Mouse (Mus musculus) fat pad, adult 2 months (tissue): Measurements from ENCODE around the gene Fam234b.

Source experiments
- DNase-seq: peaks from one replicate; pipeline ENCODE4 v3.0.0-alpha.2; 2011; ENCODE audit warnings: low read depth, low spot score; ENCODE audit errors: extremely low read depth

The Fam234b gene

DNA sequence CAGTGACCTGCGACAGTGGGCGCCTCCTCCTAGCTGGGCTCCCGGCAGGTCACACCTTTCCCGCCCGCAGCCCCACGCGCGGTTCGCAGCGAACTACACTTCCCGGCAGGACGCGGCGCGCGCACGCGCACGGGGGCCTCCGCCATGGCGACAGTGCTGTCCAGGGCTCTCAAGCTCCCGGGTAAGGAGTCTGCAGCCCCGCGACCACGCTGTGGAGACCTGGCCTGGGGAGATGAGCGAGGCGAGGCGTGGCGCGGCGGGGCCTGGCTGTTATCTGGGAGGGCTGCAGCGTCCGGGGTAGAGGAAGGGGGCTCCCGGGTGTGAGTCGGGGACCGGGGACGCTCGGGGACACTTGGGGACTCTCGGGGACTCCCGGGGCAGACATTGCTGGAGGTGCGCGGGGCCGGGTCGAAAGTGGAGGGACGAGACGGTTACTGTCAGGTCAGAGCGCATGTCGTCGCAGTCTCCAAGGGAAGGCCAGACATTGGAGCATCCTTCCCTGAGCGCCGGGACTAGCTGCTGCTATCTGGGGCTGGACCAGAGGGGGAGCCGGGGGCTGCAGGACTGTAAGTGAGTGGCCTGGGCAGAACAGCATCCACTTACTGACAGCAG, at the start of gene Fam234b, which contains the start of gene Hebp1:
TSS of gene Fam234b (plus strand) at position 57 of the 612 bp plus-strand sequence.
TSS of gene Hebp1 (minus strand) at position 102 of the 612 bp plus-strand sequence.
- no peak for DNase-seq

GRCm38 (mm10) chr6:135148506-135148905, 49.3 kb upstream of the Fam234b start:
- DNase-seq = no peak

DNA sequence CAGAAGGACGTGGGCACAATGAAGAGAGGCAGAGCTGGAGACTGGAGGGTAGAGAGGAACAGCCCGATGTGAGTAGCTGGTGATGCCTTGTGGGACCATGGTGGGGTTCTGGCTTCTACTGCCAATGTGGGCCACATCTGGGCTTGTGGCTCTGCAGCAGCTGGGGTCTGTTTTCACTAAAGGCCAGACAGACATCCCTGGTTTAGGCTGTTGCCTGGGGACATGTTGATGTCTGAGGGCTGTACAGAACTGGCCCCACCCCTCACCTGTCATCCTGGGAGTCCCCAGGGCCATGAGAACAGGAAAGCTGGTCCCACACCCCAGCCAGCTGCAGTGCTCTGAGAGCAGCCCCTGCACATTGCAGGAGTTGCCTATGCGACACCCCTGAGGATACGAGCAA, 48.6 kb upstream of the Fam234b start:
- no peak for DNase-seq

DNA sequence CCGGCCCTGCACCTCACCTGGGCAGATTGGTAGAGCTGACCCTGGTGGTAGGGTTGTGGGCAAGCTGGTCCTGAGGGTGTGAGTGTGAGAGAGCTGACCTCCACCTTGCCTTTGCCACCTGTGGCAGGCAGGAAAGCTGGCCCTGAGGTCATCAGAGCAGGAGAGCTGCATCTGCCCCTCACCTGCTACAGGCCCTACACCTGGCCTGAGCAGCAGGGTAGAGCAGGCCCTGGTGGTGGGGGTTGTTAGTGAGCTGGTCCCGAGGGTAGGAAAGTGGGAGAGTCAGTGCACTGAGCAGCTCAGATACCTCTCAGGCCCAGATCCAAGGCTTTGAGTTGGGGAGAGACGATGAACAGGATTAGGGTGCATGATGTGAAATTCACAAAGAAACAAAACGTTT, 48.1 kb upstream of the Fam234b start:
- no peak for DNase-seq

DNA sequence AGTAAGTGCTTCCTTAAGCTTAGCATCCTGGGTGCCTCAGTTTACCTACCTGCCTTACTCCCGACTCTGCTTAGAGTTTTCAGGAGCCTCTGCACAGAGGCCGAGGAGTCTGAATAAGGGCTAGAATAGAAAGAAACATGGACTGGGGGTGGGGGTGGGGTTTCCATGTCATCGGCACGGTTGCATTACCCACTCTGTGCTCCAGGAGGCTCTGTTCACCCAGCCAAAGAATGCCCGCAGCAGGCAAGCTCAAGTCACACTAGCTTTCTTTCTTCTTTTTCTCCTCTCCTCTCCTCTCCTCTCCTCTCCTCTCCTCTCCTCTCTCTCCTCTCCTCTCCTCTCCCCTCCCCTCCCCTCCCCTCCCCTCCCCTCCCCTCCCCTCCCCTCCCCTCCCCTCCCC, 47.5 kb upstream of the Fam234b start:
- no peak for DNase-seq

GRCm38 (mm10) chr6:135153719-135154118, 44.1 kb upstream of the Fam234b start:
- no peak for DNase-seq

DNA sequence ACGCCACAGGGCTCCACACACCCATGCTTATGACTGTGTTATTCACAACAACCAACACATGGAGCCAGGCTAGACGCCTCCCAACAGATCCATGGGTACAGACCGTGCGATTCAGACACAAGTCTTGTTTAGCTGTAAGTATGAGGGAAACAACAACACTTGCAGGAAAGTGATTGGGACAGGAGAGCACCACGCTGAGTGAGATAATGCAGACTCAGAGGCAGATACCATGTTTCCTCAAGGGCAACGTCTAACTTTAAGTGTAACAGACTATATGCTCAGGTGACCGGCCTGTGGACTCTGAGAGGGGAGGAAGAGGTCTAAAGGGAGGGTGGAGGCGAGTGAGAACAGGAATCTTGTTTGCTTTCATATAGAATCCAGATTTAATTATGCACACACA, 41.2 kb upstream of the Fam234b start:
- DNase-seq = no peak

GRCm38 (mm10) chr6:135157496-135157895, 40.3 kb upstream of the Fam234b start:
- no peak for DNase-seq

DNA sequence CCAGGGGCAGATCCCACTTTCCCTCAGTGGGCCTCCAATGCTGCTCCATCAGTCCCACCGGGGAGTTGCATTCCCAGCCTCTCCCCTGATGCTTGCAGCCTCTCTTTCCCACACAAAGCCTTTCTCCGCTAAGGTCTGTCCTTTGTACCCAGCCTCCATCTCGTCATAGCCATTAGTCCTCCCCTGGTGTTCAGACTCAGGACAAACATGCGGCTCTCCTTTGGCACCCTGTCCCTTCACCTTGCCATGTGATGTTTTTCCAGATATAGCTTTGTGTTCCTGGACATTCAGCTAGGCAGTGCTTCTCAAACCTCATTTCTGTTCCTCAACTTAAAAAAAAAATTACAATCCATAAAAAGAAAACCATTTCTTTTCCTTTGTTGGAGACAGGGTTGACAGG, 39.3 kb upstream of the Fam234b start:
- DNase-seq = no peak

- no peak for DNase-seq
Observed at GRCm38 (mm10) chr6:135161356-135161755, 36.4 kb upstream of the Fam234b start.

GRCm38 (mm10) chr6:135162311-135162710, 35.5 kb upstream of the Fam234b start:
- no peak for DNase-seq

- DNase-seq = no peak
Observed at GRCm38 (mm10) chr6:135162861-135163260, 34.9 kb upstream of the Fam234b start.

- DNase-seq = no peak
Observed at GRCm38 (mm10) chr6:135165191-135165590, 32.6 kb upstream of the Fam234b start.

GRCm38 (mm10) chr6:135165706-135166105, 32.1 kb upstream of the Fam234b start:
- DNase-seq = no peak

DNA sequence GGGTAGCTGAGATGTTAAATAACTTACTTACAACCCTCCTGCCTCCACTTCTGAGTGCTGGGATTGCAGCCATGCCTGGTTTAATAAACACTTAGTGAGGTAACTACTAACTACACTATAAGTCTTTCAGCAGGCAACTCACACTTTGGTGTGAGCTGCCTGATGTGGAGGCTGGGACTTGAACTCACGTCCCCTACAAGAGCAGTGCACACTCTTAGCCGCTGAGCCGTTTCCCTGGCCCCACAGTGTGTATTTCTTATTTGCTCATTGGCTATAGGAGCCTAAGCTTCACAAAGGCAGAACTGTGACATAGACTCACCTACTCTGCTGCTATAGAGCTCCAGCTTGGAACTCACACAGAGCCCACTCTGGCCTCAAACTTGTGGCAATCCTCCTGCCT, 31.5 kb upstream of the Fam234b start:
- no peak for DNase-seq

DNA sequence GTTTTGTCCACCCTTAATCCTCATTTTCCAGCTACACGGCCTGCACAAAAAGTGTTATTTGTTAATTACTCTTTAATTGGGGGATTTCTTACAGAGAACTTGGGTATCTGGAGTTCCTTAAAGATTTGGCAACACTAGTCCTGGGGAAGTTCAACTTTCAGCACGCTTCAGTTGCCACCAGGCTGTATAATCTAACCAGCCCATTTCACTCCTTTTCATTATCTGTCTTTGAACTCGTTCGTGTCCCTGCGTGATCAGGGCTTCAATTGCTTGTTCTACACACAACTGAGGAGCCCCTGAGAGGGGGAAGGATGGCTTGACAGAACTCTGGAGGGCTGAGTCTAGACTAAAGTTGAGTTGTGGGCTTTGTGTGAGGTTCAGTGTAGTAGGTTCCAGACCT, 31.1 kb upstream of the Fam234b start:
- no peak for DNase-seq

GRCm38 (mm10) chr6:135167380-135168311, 30.1 kb upstream of the Fam234b start:
- no peak for DNase-seq

GRCm38 (mm10) chr6:135168471-135168870, 29.3 kb upstream of the Fam234b start:
- no peak for DNase-seq

GRCm38 (mm10) chr6:135169246-135169645, 28.5 kb upstream of the Fam234b start:
- no peak for DNase-seq

- DNase-seq = no peak
Observed at GRCm38 (mm10) chr6:135171736-135172135, 26.0 kb upstream of the Fam234b start.

DNA sequence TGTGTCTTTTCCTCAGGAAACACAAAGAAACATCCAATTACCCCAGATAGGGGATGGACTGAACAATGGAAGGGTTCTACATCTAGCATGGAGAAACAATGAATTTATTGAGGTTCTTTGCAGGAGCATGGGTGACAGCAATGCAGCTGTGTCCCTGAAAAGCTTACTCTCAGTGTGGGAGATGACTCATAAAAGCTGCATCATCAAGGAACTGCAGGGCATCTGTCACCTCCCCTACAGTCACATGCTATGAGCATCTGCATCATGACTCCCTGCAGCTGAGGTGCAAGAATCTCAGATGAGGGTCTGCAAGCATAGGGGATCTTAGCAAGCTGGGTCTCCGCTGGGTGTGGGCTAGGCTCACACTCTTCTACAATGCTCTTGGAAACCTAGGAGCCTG, 22.8 kb upstream of the Fam234b start:
- no peak for DNase-seq

GRCm38 (mm10) chr6:135177271-135177670, 20.5 kb upstream of the Fam234b start:
- no peak for DNase-seq
